Mouse (Mus musculus) heart, adult 2 months (tissue): Measurements from ENCODE around the gene Thbs3.

Experiments used
- CTCF ChIP-seq: fragments of 200-600 bp; IDR thresholded peaks from 2 replicates; pipeline ENCODE4 v1.8.1; 2022; ENCODE audit warnings: antibody characterized with exemption, mild to moderate bottlenecking, moderate library complexity
- EP300 ChIP-seq: fragments of 200-500 bp; IDR thresholded peaks from 2 replicates; pipeline ENCODE4 v1.6.1; 2011; ENCODE audit warnings: low read depth, low read length, control low read depth; ENCODE audit not compliant: insufficient read depth
- POLR2A ChIP-seq: fragments of 200-500 bp; IDR thresholded peaks from 2 replicates; pipeline ENCODE4 v1.6.1; 2011; ENCODE audit warnings: mild to moderate bottlenecking, low read depth, low read length, control low read depth; ENCODE audit not compliant: insufficient read depth

GRCm38 (mm10) chr3:89221167-89221566 lies 6.2 kb downstream of the Thbs3 start:
- TF ChIP-seq CTCF (no peak), POLR2A (no peak), EP300 (no peak)
